Comparison of ENCODE assay signal across 9 mouse cellular contexts in genomic region chr4:65495705-65496462, GRCm38 (mm10).
DNase-seq lines count a peak whose midpoint lies in the region; ATAC-seq and TF ChIP-seq lines count a peak whose summit lies in the region.
"Had no signal": no experiment of that assay in that cellular context is flagged by ENCODE, and none has a peak within 500 bp of the region (broad histone marks: within the 10 kb centered on the region; RNA-seq: fewer than 3 reads in every experiment).

No protein-coding gene starts in this region.

- no peak overlapping the region for H3K4me2 ChIP-seq in embryonic facial prominence, embryonic 11.5 days (ENCODE audit: low read depth, low read length)
- H3K4me2 ChIP-seq in kidney, postnatal 0 days (ENCODE audit: low read length), result no peak overlapping the region
- no peak overlapping the region for H3K4me2 ChIP-seq in hindbrain, embryonic 15.5 days
- no peak overlapping the region for H3K4me2 ChIP-seq in midbrain, postnatal 0 days (ENCODE audit: low read depth, low read length, poor library complexity, severe bottlenecking)

- intact Hi-C loops in left cerebral cortex, postnatal 14 days (cut with DNase I), result loop anchor here (5.0 kb wide), 3 partner anchors 374 to 964 kb away; partner anchors contain the start of gene Pappa

- no peak overlapping the region for H3K27ac ChIP-seq in embryonic facial prominence, embryonic 11.5 days (replicated peaks; ENCODE audit: low read depth, low read length)
- no peak overlapping the region for H3K27ac ChIP-seq in embryonic facial prominence, embryonic 10.5 days (replicated peaks)
- H3K27ac ChIP-seq in kidney, postnatal 0 days, result no peak overlapping the region
- no peak overlapping the region for H3K27ac ChIP-seq in hindbrain, embryonic 15.5 days (replicated peaks)
- H3K27ac ChIP-seq in midbrain, postnatal 0 days (ENCODE audit: low read depth, low read length), result no peak overlapping the region

- no peaks in the 10 kb centered on the region for H3K27me3 ChIP-seq in embryonic facial prominence, embryonic 11.5 days (ENCODE audit: control insufficient read depth, insufficient read depth, low read length)
- no peaks in the 10 kb centered on the region for H3K27me3 ChIP-seq in embryonic facial prominence, embryonic 10.5 days (replicated peaks; ENCODE audit: low read depth, poor library complexity, severe bottlenecking)
- no peaks in the 10 kb centered on the region for H3K27me3 ChIP-seq in kidney, postnatal 0 days (ENCODE audit: insufficient read depth, low read length)
- no peaks in the 10 kb centered on the region for H3K27me3 ChIP-seq in hindbrain, embryonic 15.5 days
- no peaks in the 10 kb centered on the region for H3K27me3 ChIP-seq in midbrain, postnatal 0 days (ENCODE audit: insufficient read depth, low read length)
- H3K27me3 ChIP-seq: Patski had no signal

- no peaks in the 10 kb centered on the region for H3K4me1 ChIP-seq in embryonic facial prominence, embryonic 11.5 days (ENCODE audit: control insufficient read depth, insufficient read depth, low read length)
- H3K4me1 ChIP-seq in embryonic facial prominence, embryonic 10.5 days, result peaks cover 14% of the 10 kb centered on the region
- no peaks in the 10 kb centered on the region for H3K4me1 ChIP-seq in kidney, postnatal 0 days (replicated peaks; ENCODE audit: insufficient read depth, low read length)
- no peaks in the 10 kb centered on the region for H3K4me1 ChIP-seq in hindbrain, embryonic 15.5 days (replicated peaks)
- no peaks in the 10 kb centered on the region for H3K4me1 ChIP-seq in midbrain, postnatal 0 days (ENCODE audit: insufficient read depth, low read length)

- H3K9ac ChIP-seq in embryonic facial prominence, embryonic 11.5 days (replicated peaks; ENCODE audit: low read length), result no peak overlapping the region
- no peak overlapping the region for H3K9ac ChIP-seq in kidney, postnatal 0 days (ENCODE audit: low read depth, low read length)
- H3K9ac ChIP-seq in hindbrain, embryonic 15.5 days, result no peak overlapping the region
- H3K9ac ChIP-seq in midbrain, postnatal 0 days (replicated peaks; ENCODE audit: low read length, poor library complexity, severe bottlenecking), result no peak overlapping the region

- WGBS in embryonic facial prominence, embryonic 11.5 days, result 73% methylated on average over 6 of the region's 6 CpGs
- 77% methylated on average over 6 of the region's 6 CpGs for WGBS in embryonic facial prominence, embryonic 10.5 days
- 63% methylated on average over 6 of the region's 6 CpGs for WGBS in kidney, postnatal 0 days
- 71% methylated on average over 6 of the region's 6 CpGs for WGBS in hindbrain, embryonic 15.5 days
- 59% methylated on average over 6 of the region's 6 CpGs for WGBS in midbrain, postnatal 0 days

- no peak for DNase-seq in embryonic facial prominence, embryonic 11.5 days (ENCODE audit: low spot score)
- no peak for DNase-seq in embryonic facial prominence, embryonic 10.5 days (ENCODE audit: low spot score)
- DNase-seq in kidney, postnatal 0 days (ENCODE audit: low spot score), result no peak
- DNase-seq in kidney, postnatal 4 days, result no peak
- DNase-seq in midbrain, postnatal 0 days (ENCODE audit: low spot score), result no peak
- DNase-seq in cerebellum, adult 11 months, result no peak
- no peak for DNase-seq in left cerebral cortex, postnatal 14 days (ENCODE audit: low spot score in 2 of 2)

- no peaks in the 10 kb centered on the region for H3K9me3 ChIP-seq in embryonic facial prominence, embryonic 11.5 days (replicated peaks; ENCODE audit: control insufficient read depth, low read length)
- no peaks in the 10 kb centered on the region for H3K9me3 ChIP-seq in embryonic facial prominence, embryonic 10.5 days
- no peaks in the 10 kb centered on the region for H3K9me3 ChIP-seq in kidney, postnatal 0 days (replicated peaks; ENCODE audit: low read length)
- no peaks in the 10 kb centered on the region for H3K9me3 ChIP-seq in hindbrain, embryonic 15.5 days
- H3K9me3 ChIP-seq in midbrain, postnatal 0 days (ENCODE audit: low read length), result no peaks in the 10 kb centered on the region

- no peak overlapping the region for H3K4me3 ChIP-seq in embryonic facial prominence, embryonic 11.5 days (ENCODE audit: low read depth, low read length)
- H3K4me3 ChIP-seq in embryonic facial prominence, embryonic 10.5 days, result no peak overlapping the region
- no peak overlapping the region for H3K4me3 ChIP-seq in kidney, postnatal 0 days (replicated peaks; ENCODE audit: low read depth, low read length)
- H3K4me3 ChIP-seq in hindbrain, embryonic 15.5 days, result no peak overlapping the region
- no peak overlapping the region for H3K4me3 ChIP-seq in midbrain, postnatal 0 days (ENCODE audit: low read depth, low read length)

- ATAC-seq in embryonic facial prominence, embryonic 11.5 days (replicated peaks; ENCODE audit: insufficient number of reproducible peaks, low FRiP score, low TSS enrichment, low read depth), result 0 out of 2 replicates have a peak, but pooled peaks have one; percentile 14
- 0 out of 2 replicates have a peak, but pooled peaks have one; percentile 3 for ATAC-seq in kidney, postnatal 0 days (replicated peaks; ENCODE audit: low FRiP score, low read depth)
- ATAC-seq in hindbrain, embryonic 15.5 days (ENCODE audit: low FRiP score, low read depth), result peak; percentile 32; the same call in 1 of the 2 replicates
- ATAC-seq in midbrain, postnatal 0 days (ENCODE audit: low FRiP score), result peak; percentile 21; the same call in 1 of the 2 replicates

- no peaks in the 10 kb centered on the region for H3K36me3 ChIP-seq in embryonic facial prominence, embryonic 11.5 days (replicated peaks; ENCODE audit: control insufficient read depth, insufficient read depth, low read depth, low read length)
- no peaks in the 10 kb centered on the region for H3K36me3 ChIP-seq in embryonic facial prominence, embryonic 10.5 days (replicated peaks)
- H3K36me3 ChIP-seq in kidney, postnatal 0 days (ENCODE audit: insufficient read depth, low read length), result no peaks in the 10 kb centered on the region
- no peaks in the 10 kb centered on the region for H3K36me3 ChIP-seq in hindbrain, embryonic 15.5 days
- H3K36me3 ChIP-seq in midbrain, postnatal 0 days (ENCODE audit: insufficient read depth, low read length), result no peaks in the 10 kb centered on the region

- no peak for TF ChIP-seq CTCF in kidney, postnatal 0 days (IDR thresholded peaks at IDR 0.05; ENCODE audit: low read depth)
- TF ChIP-seq CTCF in midbrain, postnatal 0 days (IDR thresholded peaks at IDR 0.05), result no peak
